Mouse (Mus musculus): Measurements from ENCODE around the gene Cfhr1.

Gene Cfhr1

GRCm38 (mm10) chr1:139560024-139560423 is at the start of gene Cfhr1:
Gene Cfhr1, minus strand, starts transcription at chr1:139560272.
- in situ Hi-C loops (cut with MboI, MseI), result no loop called here

GRCm38 (mm10) chr1:139551311-139551710 is 8.8 kb downstream of the Cfhr1 start:
- in situ Hi-C loops (cut with MboI, MseI), result no loop called here

GRCm38 (mm10) chr1:139548536-139548935 is 11.5 kb downstream of the Cfhr1 start:
- in situ Hi-C loops (cut with MboI, MseI), result no loop called here

GRCm38 (mm10) chr1:139514556-139514955 is 45.5 kb downstream of the Cfhr1 start:
- in situ Hi-C loops (cut with MboI, MseI), result no loop called here

- in situ Hi-C loops (cut with MboI, MseI), result no loop called here
Measured at GRCm38 (mm10) chr1:139501258-139501752, 58.8 kb downstream of the Cfhr1 start, which contains the start of gene F13b. Gene F13b, plus strand, starts transcription at chr1:139501702.

- in situ Hi-C loops (cut with MboI, MseI), result no loop called here
Measured at GRCm38 (mm10) chr1:139499751-139500150, 60.3 kb downstream of the Cfhr1 start.

All from T-helper 1 cell (primary cell).